Mouse (Mus musculus) WW6 (cell line): ENCODE data around the gene Ywhab.
A peak's percentile ranks its signal among the peaks of the same experiment; 100 is the strongest.

ENCODE experiments used
- DNase-seq: peaks from one replicate; pipeline ENCODE4 v3.0.0-alpha.2; 2013; ENCODE audit warnings: low read depth, low spot score

The Ywhab gene

GRCm38 (mm10) chr2:163994654-163994976 lies at the start of gene Ywhab:
Gene Ywhab (plus strand): TSS chr2:163994960.
- DNase-seq: no peak

DNA sequence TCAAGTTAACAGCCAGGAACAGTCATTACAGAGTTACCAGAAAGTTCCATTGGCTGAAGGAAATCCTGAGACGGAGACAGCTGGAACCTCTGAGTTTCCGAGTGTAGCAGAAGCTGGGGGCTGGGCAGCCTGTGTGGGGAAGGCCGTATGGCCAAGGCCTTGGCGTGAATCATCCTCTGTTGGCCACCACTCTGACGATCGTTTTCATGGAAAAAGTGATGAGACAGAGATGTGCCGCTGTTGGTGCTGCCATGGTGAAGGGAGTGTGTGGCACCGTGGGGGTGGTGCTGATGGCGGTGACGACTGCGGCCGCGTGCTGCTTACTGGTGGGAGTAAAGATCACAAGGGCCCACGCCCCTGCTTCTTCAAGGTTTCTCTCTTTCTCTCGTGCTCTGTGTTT lies 48.5 kb upstream of the Ywhab start:
- DNase-seq: no peak

- no peak for DNase-seq
Measured at GRCm38 (mm10) chr2:163947976-163948375, 46.8 kb upstream of the Ywhab start.

DNA sequence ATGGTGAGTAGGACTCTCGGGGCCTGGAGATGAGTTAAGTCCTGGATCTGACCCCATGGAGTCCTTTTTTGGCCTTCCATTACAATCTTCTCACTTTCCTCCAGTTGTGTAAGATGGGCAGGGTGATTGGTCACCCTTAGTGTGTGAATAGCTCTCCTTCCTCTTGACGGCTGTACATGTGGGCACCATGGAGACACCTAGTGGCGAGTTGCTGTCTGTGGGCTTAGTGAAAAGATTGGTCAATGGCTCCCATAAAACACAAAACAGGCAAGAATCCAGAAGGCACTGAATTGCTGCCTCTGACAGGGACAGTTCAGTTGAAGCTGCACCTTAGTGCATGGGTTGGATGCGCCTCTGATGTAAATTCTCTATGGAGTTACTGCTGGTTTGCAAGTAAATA lies 43.0 kb upstream of the Ywhab start:
- DNase-seq: no peak

DNA sequence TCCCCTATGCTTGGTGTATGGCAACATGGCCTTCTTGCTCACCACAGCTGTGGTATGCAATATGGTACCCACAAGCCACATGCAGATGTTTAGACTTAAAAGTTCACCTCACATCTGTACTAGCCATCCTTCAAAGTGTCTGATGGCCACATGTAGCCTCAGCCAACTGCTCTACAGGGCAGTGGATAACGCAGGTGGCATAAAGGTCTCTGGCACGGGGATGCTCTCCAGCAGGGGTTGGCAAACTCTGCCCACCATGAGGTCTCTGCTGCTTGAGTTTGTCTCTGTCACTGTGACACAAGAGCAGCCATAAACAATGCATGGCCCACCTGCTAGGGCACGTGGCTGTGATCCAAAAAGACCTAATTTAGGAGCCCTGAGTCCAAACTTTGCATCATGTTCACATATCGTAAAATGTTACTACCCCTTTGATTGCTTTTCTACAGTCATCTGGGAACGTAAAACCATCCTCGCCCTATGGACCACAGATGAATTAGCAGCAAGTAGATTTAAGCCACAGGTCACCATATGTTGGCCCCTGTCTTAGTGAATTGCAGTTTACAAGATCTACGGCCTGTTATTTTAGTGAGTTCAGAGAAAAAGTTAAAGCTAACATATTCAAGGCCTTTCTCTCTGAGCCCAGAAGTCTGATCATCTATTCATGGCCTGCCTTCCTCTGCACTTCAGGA lies 41.0 kb upstream of the Ywhab start:
- DNase-seq: no peak

GRCm38 (mm10) chr2:163964606-163965560 lies 29.9 kb upstream of the Ywhab start:
- DNase-seq: no peak

- no peak for DNase-seq
Measured at GRCm38 (mm10) chr2:163965706-163966105, 29.1 kb upstream of the Ywhab start.

DNA sequence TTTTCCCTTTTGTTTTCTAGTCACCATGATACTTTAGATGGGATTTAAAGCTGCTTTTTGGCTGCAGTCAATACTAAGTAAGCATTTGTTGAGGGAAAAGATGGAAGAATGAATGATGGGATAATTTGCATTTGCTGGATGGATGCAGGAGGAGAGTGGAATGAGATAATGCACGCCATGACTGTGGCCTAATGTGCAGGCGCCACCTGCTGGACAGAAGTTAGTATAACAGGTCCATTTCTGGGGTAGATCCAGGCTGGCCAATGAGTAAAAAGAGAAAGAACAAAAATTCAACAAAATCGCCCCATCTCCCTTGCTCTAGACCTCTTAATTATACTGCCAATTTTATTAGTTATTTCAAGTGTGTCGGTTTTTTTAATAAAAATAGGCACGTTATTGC lies 26.2 kb upstream of the Ywhab start:
- DNase-seq: peak; percentile 16

DNA sequence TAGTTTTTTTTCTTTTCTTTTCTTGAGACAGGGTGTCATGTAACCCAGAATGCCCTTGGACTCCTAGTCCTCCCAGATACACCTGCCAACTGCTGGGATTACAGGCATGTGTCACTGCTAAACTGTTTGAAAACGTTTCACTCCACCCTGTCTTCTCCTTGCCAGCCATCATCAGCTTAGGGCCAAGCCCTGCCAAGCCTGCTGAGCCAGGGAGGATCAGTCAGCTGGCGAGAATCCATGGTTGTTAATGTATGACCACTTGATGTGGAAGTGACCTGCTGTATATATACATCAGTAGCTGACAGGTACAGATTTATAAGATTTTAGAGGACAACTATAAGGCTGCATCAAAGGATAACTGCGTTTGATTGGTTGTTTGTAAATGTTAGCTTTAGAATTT lies 24.4 kb upstream of the Ywhab start:
- DNase-seq: no peak

DNA sequence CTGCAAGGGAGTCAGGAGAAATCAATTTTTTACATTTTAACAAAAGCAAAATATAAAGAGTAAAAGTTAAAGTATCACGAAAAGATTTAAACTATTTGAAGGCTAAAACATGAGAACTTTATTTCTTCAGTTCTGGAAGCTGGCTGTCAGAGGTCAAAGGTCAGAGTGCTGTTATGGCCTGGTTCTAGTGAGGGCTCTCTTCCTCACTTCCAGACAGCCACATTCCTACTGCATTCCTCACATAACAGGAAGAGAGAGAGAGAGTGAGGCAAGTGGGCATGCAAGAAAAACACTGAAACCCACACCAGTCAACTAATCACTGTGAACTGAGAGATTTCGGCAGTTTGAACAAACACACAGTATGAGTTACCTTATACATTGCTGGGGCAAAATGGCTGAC lies 20.7 kb upstream of the Ywhab start:
- no peak for DNase-seq

DNA sequence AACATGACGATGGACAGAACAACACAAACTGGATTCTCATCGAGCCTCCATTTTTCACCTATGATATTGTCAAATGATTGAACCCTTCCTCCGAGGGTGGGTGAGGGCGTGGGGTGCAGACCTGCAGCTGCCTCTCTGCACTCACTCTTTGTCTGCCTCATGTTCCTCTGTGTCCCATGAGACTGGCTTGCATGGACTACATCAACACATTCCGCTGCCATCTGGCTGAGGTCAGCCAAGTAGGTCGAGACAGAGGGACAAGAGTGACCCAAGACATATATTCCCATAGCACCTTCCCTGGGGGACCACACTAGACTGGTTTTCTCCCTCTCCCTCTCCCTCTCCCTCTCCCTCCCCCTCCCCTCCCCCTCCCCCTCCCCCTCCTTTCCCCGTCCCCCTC lies 18.3 kb upstream of the Ywhab start:
- DNase-seq: no peak

- no peak for DNase-seq
Measured at GRCm38 (mm10) chr2:163987233-163987632, 7.5 kb upstream of the Ywhab start.

DNA sequence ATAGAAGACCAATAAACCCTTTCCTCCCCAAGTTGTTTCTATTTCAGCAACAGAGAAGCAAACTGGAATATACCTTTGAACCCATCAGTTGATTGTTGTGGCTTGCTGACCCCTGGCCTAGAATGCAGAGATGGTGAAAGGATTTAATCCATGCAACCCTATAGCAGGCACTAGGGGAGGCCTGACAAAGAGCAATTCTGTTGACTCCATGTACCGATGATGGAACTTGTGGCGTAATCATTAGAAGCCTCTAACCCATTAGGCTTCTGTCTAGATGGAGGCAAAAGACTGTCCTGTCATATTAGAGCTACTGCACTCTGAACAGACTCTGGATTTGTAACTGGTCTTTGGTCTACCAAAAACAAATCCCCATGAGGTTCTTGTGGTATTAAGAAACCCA lies 1.9 kb upstream of the Ywhab start:
- DNase-seq: no peak

DNA sequence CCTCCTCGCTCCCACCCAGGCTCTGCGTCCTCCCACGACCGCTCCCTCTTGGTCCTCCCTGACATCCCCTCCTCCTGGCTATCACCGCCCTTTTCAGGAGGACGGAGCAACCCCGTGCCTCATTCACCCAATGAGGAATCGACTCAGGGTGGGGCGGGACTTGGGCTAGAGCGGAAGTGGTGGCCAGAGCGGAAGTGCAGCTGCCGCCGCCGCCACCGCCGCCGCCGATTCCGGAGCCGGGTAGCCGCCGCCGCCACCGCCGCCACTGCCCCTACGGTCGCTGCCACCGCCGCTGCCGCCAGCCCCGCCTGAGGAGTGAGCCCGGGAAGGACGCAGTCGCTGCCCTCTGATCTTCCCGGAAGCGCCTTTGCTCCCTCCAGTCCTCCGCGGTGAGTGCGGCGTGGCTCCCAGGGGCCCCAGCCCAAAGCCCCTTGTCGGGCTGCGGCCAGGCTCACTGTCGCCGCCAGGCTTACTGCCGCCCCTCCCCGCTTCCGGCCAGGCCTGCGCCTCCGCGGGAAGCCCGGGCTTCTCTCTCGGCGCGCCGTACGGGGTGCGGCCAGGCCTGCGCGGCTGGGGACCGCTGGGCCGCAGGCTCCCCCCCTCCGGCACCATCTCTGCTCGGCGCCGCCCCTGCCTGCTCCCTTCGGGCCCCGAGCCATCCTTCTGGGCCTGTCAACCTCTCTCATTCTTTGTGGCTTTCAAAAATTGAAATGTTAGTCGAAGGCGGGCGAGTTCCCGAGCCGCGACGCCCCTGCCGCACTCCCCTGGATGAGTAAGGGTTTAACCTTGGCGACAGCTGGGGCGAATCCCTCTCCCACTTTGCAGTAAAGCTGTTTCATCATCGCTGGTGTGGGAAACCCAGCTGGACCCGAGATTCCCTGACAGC lies 460 bp downstream of the Ywhab start:
- DNase-seq: peak; percentile 96

GRCm38 (mm10) chr2:163996275-163996674 lies 1.5 kb downstream of the Ywhab start:
- DNase-seq: no peak

DNA sequence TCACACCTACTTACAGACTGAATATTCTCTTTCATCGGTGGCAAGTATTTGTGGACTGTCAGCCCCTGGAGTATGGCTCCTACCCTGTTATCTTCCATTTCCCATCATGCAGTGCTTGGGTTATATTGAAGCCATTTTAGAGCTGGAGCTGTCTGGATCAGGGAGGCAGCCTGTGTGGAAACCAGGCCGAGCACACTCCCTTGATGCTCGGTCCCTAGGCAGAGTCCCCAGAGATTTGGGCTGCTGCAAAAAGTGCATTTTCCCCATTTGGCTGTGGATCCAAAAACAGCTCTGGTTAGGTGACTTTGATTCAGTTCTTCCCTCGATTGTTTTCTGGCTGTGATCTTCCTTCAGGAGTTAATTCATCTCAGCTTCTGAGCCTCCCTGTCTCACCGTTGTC lies 2.1 kb downstream of the Ywhab start:
- DNase-seq: no peak

DNA sequence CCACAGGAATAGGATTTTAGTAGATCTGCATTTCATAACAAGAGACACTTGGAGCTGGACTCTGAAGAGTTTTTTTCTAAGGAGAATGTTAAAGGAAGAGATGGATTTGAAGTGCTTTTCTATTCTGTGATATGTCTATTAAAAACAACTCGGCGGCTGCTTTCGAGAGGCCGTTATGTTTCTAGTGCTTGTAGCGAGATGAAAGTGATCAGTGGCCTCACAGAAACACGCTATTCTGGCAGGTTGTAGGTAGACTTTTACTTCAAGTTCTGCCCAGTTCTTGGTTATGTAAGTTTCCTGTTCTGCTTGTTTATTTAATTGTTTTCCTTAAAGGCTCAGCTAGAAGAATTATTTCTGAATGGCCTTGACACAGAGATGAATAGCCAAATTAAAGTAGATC lies 4.2 kb downstream of the Ywhab start:
- no peak for DNase-seq

DNA sequence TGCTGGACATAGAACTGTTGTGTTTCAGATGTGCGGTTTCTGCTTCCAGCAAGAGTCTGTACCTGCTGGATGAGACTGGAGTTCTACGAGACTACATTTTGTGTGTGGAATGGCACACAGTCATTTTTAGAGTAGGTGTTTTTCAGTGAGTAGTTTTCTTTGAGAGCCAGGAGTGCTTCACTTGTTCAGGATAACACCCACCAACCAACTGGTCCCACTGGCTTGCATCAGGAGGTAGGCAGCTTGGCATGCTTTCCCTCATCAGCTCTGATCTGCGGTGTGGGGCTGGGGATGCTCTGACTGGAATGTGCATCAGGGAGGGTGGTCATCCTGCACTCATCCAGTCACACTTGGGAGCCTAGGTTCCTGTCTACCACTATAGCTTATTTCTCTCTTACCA lies 7.9 kb downstream of the Ywhab start:
- no peak for DNase-seq

DNA sequence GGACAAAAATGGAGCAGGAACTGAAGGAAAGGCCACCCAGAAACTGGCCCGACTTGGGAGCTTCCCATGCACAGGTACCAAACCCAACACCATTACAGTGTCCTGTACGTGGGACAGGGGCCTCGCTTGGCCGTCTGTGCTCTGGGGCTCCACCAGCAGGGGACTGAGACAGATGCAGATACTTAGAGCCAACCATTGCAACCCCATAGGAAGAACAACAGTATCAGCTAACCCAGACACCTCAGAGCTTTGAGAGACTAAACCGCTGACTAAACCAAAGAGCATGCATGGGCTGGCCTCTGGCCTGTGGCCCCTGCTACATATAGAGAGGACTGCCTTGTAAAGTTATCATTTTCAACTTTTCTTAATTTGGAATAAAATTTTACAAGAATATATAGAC lies 9.7 kb downstream of the Ywhab start:
- DNase-seq: no peak

DNA sequence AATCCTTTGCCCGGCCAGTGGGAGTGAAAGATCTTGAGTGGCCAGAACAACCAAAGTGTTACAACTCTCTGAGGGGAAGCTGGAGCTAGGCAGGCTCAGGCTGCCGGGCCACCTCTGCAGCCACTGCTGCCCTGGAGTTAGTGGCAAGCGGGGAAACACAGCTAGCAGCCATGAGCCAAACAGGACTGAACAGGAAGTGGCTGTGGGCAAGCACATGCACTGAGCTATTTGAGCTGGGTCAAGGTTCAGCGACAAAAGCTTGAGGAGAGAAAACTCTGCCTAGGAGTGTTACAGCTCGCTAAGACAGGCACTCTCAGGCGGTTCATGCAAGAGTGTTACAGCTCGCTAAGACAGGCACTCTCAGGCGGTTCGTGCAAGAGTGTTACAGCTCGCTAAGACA lies 12.2 kb downstream of the Ywhab start:
- DNase-seq: no peak

DNA sequence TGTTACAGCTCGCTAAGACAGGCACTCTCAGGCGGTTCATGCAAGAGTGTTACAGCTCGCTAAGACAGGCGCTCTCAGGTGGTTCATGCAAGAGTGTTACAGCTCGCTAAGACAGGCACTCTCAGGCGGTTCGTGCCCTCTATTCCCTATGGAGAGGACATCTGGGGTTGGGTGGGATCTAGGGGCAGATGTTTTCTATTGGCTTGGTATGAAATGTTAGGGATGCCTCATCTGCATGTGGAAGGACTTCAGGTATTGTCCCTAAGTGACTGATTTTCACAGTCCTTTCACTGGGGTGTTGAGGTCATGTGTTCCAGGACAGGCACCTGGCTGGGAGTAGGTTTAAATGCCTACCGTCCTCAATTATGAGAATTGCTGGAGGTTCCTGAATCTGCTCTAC lies 12.8 kb downstream of the Ywhab start:
- DNase-seq: no peak

DNA sequence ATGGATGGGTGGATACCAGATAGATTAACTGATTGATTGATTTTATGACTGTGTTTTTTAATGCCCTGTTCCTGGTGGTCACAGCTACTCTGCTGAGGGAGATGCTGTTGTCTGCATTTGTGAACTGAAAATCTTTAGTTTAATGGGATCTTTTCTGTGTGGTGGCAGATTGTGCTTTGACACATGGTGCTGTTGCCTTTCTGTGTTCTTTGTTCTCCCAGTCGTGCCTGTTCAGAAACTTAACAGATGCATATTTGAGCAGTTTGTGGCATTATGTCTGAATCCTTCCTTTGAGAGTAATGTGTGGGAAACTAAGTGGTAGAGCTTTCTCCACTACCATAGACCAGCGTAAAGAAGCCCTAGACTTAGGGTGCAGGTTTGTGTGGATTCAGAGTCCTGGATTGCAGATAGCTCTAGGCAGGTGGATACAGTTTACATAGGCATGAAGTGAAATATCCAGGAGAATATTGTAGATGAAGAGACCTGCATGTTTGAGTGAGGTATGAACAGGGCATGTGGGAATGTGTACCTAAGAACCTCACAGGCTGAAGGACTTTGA lies 13.3 kb downstream of the Ywhab start:
- no peak for DNase-seq
